Mouse (Mus musculus) induced T-regulatory cell, adult 2 months (primary cell): Measurements from ENCODE around the gene Cacna2d1.
A peak's percentile ranks its signal among the peaks of the same experiment; 100 is the strongest.

Experiments
- DNase-seq: peaks from one replicate; pipeline ENCODE4 v3.0.0-alpha.2; 2012; ENCODE audit warnings: low read depth

Gene Cacna2d1

DNA sequence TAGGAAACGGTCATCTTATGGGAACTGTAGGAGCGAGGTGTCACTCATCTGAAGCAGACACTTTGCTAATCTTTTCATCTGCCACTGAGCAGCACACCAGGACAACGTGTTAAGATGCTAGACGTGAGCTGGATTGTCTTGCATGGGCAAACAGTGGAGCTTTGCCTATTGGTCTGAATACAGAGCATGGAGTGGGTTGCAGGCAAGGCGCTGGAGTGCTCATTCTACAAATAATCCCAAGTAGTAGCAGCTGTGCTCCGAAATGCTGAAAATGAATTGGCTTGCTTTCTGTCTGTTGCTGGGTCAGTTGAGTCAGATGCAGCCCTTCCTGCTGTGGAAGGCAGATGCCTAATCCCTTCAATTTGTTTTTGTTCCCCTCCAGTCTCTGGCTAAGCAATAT, 330.9 kb downstream of the Cacna2d1 start:
- no peak for DNase-seq

DNA sequence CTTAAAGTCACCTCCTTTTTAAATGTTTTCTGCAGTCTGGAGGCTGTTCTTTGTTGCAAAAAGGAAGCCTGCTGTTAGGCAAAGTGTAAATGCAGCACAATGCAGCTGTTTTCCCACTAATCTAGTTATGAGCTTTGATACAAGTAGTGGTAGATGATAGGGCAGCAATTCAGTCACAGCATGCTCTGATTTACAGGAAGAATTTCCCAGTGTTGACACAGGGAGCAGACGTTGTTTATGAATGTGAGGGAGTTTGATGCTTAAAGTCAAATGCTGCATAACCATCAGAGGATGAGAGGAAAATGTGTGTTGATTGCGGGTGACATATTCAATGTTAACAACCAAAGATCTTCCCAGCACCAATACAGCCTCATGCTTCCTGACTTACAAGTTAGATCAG, 342.6 kb downstream of the Cacna2d1 start:
- no peak for DNase-seq

DNA sequence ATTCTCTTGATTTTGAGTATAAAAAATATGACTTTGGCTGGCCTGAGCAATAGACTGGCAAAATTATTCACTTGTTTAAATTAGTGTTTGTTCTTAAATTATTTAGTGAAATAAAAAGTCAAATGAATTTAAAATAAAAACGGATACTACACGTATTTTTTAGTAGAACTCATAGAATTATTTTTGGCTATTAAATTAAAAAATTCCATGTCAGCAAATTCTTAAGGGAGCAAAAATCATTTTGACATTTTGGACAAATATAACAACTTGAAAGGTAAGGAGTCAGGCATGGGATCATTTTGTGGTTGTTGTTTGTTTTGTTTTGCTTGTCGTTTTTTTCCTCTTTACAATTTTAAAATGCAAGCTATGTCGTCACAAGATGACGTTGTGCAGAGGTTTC, 346.7 kb downstream of the Cacna2d1 start:
- DNase-seq, result no peak

DNA sequence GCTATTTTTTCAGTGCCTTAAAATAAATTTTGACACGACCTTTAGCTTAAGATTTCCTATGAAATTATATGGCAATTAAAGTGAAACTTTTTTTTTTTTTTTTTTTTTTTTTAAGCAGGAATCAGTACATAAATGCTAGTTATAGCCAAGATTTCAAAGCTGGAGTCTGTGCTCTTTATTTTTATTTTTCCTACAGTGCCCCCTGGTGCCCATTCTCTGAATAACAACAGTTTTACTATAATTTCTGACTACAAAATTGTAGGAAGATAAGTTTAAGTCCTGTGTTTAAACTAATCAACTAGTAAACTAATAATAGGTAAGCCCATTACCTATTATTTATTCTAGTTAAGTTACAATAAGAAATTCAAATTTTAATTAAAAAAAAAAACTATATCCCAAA, 358.7 kb downstream of the Cacna2d1 start:
- DNase-seq, result peak; percentile 34

DNA sequence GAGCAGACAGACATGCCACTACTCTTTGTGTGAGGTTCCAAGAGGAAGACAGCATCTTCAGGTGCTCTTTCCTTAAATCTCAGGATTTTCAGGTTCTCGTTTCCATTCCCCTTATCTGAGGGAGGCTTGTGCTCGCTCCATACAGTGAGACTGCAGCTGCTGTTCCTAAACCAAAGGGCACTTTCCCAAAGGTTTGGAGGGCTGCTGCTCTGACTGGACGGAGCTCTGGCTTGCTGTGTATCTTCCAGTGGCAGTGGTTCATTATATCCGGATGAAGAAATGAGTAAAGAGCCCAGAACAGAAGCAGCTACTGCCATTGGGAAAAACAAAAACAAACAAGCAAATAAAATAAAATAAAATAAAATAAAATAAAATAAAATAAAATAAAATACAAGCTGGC, 359.3 kb downstream of the Cacna2d1 start:
- DNase-seq, result no peak

DNA sequence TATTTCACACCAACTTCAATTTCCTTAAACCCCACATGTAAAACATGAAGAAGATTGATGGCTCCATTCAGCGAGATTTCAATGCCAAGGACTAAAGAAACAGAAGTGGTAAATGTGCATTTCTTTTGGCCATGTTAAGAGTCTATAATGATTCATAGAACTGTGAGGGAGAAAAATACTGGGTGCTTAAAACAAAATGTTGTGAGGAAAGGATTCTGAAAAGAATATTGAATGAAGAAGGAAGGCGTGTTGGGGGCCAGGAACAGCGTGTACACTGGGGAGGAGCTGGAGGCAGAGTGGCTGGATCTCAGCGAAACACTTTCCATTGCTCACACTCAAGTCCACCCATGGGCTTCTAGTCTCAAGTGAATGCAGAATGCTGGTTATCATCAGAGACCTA, 360.2 kb downstream of the Cacna2d1 start:
- no peak for DNase-seq

DNA sequence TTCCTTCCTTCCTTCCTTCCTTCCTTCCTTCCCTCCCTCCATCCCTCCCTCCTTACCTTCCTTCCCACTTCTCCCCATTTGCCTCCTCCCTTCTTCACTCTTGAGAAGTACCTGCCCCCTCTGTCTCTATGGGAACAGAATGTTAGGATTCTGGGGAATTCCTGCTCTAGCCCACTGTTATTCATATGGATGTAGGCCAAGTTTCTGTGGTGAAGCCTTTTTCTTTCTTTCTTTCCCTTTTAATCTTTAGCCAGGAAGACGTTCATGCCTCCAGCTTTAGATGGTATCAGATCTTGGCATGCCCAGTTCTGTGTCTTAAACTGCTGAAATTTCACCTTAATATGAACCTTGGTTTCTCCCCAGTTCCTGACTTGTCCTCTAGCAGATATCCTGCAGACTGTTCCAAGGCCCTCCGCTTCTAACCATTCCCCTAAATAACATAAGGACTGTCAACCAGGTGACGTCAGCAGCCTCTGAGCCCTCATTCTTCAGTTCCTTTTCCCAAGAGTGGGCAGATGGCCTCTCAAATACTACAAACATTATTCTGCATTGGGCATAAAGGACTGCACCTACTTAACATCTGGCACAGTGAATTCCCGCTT, 362.8 kb downstream of the Cacna2d1 start:
- no peak for DNase-seq

DNA sequence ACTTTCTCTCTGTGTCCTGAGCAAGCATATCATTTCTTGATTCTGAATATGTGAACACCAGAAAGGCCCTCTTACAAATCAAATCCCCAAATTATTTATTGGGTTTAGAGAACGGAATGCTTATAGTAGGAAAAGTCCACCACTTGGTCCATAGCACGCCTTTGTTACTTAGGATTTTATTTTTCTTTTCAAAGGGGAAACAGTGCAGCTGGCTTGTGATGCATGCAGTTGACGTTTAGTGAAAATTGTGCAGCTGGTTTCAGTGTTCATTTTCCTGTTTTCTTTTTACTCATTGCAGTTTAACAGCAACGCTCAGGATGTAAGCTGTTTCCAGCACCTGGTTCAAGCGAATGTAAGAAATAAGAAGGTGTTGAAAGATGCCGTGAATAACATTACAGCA, 365.1 kb downstream of the Cacna2d1 start:
- DNase-seq, result no peak

DNA sequence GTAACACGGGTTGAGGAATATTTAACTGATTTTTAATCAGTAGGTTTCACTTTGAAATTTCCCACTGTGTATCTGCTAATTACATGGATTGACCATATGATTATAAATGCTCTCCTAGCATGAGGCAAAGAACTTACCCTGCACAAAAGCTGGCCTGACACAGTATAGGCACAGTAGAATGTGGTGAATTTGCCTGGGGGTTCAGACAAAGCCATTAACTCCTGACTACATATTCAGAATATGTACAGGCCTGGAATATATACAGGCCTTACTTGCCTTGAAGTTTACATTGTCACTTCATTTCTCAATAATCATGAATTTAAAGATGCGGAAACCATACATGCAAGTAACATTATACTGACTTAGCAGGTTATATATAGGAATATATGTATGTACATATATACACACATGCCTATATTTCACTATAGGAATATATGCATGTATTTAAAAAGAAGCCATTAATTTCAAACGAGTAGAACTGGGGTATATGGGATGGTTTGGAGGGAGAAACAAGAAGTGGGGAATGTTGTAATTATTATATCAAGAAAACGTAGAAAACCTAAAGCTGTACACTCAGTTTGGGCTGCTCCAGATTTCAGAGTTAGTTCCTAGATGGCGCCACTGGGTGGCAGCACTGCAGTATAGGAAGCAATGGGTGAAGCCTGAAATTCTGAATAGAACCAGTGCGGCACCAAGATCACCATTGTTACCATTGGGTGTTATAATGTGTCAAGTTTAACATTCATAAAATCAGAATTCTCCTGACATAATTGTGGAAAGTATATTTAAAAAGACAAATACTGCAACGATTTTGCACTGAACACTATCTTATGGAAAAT, 374.9 kb downstream of the Cacna2d1 start:
- peak; percentile 50 for DNase-seq

DNA sequence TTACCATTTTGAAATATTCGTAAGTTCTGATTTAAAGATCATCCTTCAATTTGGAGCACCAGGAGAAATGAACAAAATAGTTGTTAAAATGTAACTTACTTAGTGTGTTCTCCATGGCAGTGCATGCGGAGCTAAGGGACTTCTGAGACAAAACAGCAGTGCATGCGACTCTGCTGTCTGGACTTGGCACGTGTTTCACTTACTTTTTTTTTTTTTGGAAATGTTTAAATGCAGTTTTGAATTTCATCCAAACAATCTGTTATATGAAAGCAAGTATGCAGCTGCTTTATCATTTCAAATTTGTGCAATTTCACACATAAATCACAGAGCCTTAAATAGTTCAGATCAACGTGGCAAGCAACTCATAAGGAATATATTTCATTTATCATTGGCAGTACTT, 379.8 kb downstream of the Cacna2d1 start:
- no peak for DNase-seq

DNA sequence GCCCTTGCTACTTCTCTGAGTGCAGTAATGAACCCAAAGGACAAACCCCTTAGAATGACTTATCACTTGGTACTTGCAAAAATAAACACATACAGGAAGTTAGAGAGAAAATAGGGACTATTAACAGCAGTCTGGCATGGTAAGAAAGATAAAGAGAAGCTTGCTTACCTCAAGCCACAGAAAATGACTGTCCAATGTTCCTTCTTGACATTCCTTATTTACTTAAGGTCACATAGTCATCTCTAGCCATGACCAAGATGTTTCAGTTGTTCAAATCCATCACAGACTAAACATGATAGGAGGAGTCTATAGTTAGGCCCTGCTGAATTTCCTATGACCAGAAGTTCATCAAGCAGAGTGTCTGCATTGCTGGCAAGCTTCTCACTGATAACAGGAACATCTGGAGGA, 381.5 kb downstream of the Cacna2d1 start:
- DNase-seq, result no peak

DNA sequence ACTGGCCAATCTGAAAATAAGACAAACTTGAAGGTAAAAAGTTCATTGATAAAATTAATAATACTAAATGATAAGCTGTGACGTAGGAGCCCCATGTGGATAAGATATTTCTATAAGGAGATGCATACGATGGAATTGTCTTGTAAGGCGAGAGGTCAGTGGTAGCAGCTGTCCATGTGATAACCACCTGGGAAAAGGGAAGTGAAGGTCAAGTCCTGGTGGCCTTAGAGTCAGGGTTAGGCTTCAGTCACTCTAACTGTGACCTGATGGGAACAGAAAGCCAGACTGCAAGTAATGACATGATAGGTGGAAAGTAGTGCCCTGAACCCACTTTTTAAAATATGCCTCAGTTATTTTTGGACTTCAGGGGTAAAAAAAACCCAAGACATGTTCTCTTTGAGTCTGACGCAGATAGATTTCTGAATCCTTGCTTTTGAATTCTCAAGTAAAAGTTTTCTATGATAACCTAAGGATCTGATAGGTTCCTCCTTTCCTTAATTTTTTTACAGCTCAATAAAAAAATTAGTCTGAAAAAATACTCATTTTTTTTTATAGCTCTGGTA, 383.3 kb downstream of the Cacna2d1 start:
- DNase-seq, result no peak

DNA sequence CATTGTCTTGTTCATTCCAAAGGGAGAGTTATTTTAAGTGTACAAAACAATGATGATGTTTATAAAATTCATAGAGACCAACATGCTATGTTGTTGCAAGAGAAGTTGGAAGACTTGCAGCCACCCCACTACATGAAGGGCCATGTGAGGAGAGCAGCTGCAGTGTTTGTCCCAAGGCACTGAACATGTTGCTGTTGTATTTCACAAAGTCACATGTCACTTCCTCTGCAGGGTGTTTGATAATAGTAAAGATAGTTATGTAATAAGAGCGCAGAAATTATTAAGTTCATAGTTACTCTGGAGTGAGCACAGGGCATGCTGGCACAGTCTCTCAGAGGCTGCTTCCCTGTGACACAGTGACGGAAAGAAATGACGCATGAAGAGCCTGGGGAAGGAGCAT, 392.1 kb downstream of the Cacna2d1 start:
- DNase-seq, result no peak

DNA sequence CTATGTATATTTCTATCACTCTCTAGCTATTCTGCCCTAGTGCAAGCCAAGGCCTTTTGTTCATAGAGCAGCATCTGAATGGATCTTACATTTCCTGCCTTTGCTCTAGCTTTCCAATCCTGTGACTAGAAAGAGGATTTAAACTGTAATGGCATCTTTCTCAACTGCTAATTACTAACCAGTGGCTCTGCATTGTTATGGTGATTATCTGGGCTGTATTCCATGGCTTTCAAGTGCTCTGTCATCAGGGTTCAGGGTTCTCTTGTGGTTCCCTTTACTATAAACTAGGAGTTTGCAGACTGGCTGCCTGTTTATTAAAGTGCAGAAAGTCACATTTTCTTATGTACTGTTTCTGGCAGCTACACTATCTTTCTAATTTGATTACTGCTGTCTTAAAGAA, 410.9 kb downstream of the Cacna2d1 start:
- no peak for DNase-seq

DNA sequence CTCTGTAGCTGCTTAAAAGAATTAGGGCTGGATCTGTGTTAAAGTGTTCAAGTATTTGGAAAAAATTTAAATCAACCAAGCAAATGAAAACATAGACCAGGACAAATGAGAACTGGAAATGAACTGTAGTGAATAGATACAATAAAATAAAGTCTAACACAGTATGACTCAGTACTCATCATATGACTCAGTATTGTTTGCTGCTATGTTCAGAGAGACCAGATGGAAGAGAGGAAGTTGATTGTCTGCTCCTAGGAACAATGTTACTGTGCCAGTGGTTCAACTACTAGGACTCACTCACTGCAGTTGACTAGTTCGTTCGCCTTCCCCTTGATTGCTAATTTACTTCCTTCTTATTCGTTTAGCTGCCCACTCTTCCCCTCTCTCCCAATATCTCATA, 421.3 kb downstream of the Cacna2d1 start:
- no peak for DNase-seq

DNA sequence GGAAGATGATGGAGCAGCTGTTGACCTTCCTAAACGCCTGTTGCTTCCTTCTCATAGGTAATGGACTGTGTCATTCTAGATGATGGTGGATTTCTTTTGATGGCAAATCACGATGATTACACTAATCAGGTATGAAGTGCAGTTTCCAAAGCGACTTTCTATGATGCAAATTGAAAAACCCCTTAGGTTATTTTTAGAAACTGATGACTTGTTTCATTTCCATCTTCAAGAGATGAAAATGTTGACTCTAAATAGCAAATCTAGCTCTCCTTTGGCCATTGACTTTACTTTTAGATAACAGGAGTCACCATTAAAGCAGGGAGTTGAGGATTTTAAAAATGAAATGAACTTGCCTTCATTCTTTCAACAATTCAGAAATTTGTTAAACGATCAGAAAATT, 423.2 kb downstream of the Cacna2d1 start:
- no peak for DNase-seq

DNA sequence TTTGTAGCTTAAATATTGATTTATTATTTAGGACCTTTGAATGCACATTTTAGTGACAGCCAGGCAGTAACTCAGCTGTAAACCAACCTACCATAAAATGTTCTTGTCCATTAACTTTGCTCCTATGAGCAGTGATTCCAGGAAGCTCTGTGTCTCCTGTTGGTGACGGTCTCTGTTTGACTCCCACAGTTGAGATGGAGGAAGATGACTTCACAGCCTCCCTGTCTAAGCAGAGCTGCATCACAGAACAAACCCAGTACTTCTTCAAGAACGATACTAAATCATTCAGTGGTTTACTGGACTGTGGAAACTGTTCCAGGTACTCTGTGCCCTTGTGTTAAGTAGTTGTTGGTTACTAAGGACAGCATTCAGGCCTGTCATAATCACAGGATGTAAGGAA, 427.6 kb downstream of the Cacna2d1 start:
- no peak for DNase-seq

DNA sequence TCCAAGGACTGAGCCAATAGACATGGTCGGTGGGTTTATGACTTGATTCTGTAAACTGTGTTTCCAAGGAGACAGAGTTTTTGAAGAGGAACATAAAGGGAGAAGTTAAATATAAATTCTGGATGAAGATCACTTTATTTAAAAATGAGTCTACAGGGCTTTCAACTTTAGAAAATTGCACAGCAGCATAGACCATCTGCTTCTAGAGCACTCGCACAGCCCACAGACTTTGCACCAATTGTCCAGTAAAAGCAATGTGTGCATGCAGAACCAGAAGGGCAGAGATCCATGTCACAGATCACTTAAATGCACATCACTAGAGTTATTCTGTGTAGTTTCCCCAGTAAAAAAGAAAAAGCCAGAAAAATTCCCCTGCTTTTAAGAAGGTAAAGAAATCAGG, 428.7 kb downstream of the Cacna2d1 start:
- no peak for DNase-seq

DNA sequence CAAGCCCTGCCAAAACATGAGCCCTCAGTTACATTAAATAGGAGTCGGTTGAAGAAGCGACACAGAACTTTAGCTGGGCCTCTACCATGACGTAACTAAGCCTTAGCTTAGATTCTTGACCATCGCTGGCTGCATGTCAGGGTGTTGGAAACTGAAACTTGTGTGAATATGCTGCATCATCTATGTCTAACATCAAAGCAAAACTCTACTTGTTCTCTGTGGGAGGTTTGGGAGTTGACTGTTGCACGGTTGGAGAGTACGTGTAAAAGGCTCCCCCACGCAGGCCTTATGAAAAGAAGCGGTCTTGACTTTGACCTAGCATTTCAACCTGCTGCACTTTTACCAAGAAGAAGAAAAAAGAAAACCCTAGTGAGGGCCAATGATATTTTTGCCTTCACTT, 436.2 kb downstream of the Cacna2d1 start:
- DNase-seq, result no peak

DNA sequence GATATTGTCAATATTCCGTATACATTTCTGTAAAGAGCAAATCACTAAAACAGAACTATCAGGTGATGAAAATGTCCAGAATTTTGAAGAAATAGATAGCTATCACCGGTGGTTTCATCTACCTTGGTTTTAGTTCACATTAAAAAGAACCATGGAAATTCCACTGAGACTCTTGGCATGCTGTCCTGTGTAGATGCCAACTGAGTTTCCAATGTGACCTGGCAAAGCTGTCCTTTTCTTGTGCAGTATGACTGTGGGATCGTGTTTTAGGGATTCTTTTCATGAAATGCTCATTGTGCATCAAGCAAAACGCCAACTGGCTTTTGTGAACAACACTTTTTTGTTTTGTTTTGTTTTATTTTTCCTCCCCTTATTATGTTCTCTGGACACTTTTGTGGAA, 439.5 kb downstream of the Cacna2d1 start:
- no peak for DNase-seq

DNA sequence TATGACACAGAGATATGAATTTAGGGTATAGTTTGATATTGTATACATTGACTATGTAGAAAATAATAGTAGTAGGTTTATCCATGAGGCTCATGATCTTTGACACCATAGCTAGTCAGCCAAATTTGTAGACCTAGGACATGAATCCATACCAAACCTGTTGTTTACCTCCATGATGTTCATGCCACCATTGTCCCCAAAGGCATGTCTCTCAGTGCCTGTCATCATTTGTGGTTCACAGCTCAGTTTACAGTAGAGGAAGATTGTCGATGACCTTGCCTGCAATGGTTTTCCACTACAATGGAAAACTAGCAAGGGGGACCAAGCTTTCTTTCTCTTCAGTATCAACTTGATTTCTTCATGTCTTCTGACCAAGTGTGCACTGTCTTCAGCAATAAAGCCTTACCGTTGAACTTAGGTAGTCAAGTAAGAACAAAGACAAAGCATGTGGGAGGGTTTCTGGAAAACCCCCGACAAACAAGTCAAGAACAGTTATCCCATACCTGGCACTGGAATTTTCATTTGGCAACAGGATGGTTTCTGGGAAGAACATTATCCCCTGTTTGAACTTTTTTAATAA, 441.9 kb downstream of the Cacna2d1 start:
- DNase-seq, result peak; percentile 49

DNA sequence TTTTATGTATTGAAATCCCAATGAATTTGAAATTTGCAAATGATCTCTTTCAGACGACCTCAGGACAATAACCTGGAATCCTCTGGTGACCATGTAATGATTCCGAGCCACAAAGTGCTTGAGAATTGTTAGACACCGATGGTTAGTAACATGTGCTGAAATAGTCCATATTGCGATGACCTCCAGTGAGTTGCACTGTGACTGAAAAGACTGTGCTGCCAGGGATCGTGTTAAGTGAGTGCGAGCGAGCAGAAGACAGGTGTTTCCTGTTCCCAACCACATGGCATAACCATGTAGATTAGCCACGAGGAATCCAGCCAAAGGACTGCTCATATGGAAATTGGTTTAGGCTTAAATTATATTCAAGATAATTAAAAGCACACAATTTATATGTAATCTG, 475.5 kb downstream of the Cacna2d1 start:
- no peak for DNase-seq

DNA sequence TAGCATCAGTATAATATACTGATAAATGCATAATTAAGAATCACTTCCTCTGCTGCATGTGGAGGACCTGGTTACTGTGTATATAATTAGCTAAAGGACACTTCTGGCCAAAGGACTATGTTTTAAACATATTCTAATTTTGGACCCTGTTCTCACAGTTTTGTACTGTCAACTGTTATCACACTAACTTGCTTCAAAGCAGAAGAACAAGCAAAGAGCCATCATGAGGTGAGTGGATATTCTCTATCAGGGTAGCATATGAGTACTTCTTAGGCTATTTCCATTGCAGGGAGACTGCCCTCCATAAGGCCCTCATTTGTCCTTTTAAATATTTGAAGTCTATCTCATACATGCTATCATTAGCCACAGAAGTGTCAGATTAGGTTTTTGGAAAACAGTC, 480.2 kb downstream of the Cacna2d1 start:
- DNase-seq, result no peak
